12 mouse cellular contexts compared by ENCODE assay signal in genomic region chr16:30799699-30800483, GRCm38 (mm10).
A peak's percentile ranks its signal among the peaks of the same experiment; 100 is the strongest.
DNase-seq lines count a peak whose midpoint lies in the region; ATAC-seq and TF ChIP-seq lines count a peak whose summit lies in the region.
"Had no signal": no experiment of that assay in that cellular context is flagged by ENCODE, and none has a peak within 500 bp of the region (broad histone marks: within the 10 kb centered on the region; RNA-seq: fewer than 3 reads in every experiment).

No protein-coding gene starts in this region.

- TF ChIP-seq POLR2A in liver, adult 2 months (IDR thresholded peaks at IDR 0.05; ENCODE audit: extremely low read depth, insufficient read depth, low read length): no peak
- TF ChIP-seq POLR2A in embryonic fibroblast, embryonic 13.5 days (IDR thresholded peaks at IDR 0.05; ENCODE audit: low read depth, low read length): no peak

- no peak overlapping the region for H3K9ac ChIP-seq in liver, adult 2 months (ENCODE audit: low read depth, low read length)
- no peak overlapping the region for H3K9ac ChIP-seq in heart, postnatal 0 days (replicated peaks; ENCODE audit: low read depth, low read length)
- H3K9ac ChIP-seq in hindbrain, embryonic 12.5 days: no peak overlapping the region
- H3K9ac ChIP-seq: forebrain, postnatal 0 days had no signal

- 75% methylated on average over 12 of the region's 12 CpGs for WGBS in liver, adult 2 months
- WGBS in heart, postnatal 0 days: 21% methylated on average over 12 of the region's 12 CpGs
- 54% methylated on average over 12 of the region's 12 CpGs for WGBS in limb, embryonic 10.5 days
- 76% methylated on average over 12 of the region's 12 CpGs for WGBS in hindbrain, embryonic 12.5 days

- no peak overlapping the region; the same call in 1 of the 2 replicates for H3K4me2 ChIP-seq in heart, postnatal 0 days (ENCODE audit: low read depth, low read length)
- H3K4me2 ChIP-seq in hindbrain, embryonic 12.5 days (replicated peaks): no peak overlapping the region

- H3K36me3 ChIP-seq in liver, adult 2 months (ENCODE audit: control insufficient read depth, insufficient read depth, low read length): no peaks in the 10 kb centered on the region
- H3K36me3 ChIP-seq in heart, postnatal 0 days (replicated peaks; ENCODE audit: control insufficient read depth, insufficient read depth, low read length): no peaks in the 10 kb centered on the region
- no peaks in the 10 kb centered on the region for H3K36me3 ChIP-seq in limb, embryonic 10.5 days
- H3K36me3 ChIP-seq in hindbrain, embryonic 12.5 days: no peaks in the 10 kb centered on the region
- H3K36me3 ChIP-seq: hindbrain, embryonic 10.5 days had no signal

- H3K4me1 ChIP-seq in liver, adult 2 months (ENCODE audit: control insufficient read depth, insufficient read depth, low read length): peaks cover 10% of the 10 kb centered on the region
- peaks cover 15% of the 10 kb centered on the region for H3K4me1 ChIP-seq in embryonic fibroblast, embryonic 13.5 days (ENCODE audit: control insufficient read depth, insufficient read depth, low read length)
- peaks cover 30% of the 10 kb centered on the region for H3K4me1 ChIP-seq in heart, postnatal 0 days (ENCODE audit: control insufficient read depth, insufficient read depth)
- peaks cover 39% of the 10 kb centered on the region for H3K4me1 ChIP-seq in limb, embryonic 10.5 days
- no peaks in the 10 kb centered on the region for H3K4me1 ChIP-seq in hindbrain, embryonic 12.5 days
- H3K4me1 ChIP-seq: hindbrain, embryonic 10.5 days had no signal

- no peak overlapping the region for H3K4me3 ChIP-seq in liver, adult 2 months (ENCODE audit: insufficient read depth, low read depth, low read length)
- no peak overlapping the region for H3K4me3 ChIP-seq in embryonic fibroblast, embryonic 13.5 days (ENCODE audit: insufficient read depth, low read length)
- H3K4me3 ChIP-seq in heart, postnatal 0 days (ENCODE audit: low read depth, low read length): no peak overlapping the region
- H3K4me3 ChIP-seq in limb, embryonic 10.5 days: no peak overlapping the region
- H3K4me3 ChIP-seq in hindbrain, embryonic 12.5 days: no peak overlapping the region
- H3K4me3 ChIP-seq: hindbrain, embryonic 10.5 days had no signal

- no peaks in the 10 kb centered on the region for H3K79me2 ChIP-seq in liver, adult 2 months (ENCODE audit: control insufficient read depth, insufficient read depth, low read length)

- no peak for TF ChIP-seq EP300 in heart, postnatal 0 days (IDR thresholded peaks at IDR 0.05; ENCODE audit: low read depth)

- no peaks in the 10 kb centered on the region for H3K9me3 ChIP-seq in heart, postnatal 0 days (replicated peaks; ENCODE audit: control insufficient read depth, low read length)
- H3K9me3 ChIP-seq in limb, embryonic 10.5 days (replicated peaks): no peaks in the 10 kb centered on the region
- no peaks in the 10 kb centered on the region for H3K9me3 ChIP-seq in hindbrain, embryonic 12.5 days (replicated peaks)
- H3K9me3 ChIP-seq: hindbrain, embryonic 10.5 days had no signal

- DNase-seq in liver, adult 2 months (ENCODE audit: extremely low read depth, low read depth, low spot score): no peak
- no peak for DNase-seq in liver
- peak; percentile 75 for DNase-seq in heart, postnatal 0 days (ENCODE audit: low spot score)
- peak; percentile 29 for DNase-seq in limb, embryonic 10.5 days (ENCODE audit: low spot score)
- no peak for DNase-seq in cerebellum, adult 11 months
- DNase-seq in adrenal gland, adult 8-10 months: no peak
- DNase-seq: cerebellum, adult 9-11 months; forebrain, postnatal 0 days; thymus, postnatal 36 days had no signal

- 0 out of 2 replicates have a peak overlapping the region, but pooled peaks have one; percentile 8 for H3K27ac ChIP-seq in liver, adult 2 months (replicated peaks; ENCODE audit: insufficient read depth, low read depth, low read length)
- H3K27ac ChIP-seq in embryonic fibroblast, embryonic 13.5 days (ENCODE audit: insufficient read depth, low read length): peak overlapping the region; percentile 65
- peak overlapping the region; percentile 67 for H3K27ac ChIP-seq in heart, postnatal 0 days (ENCODE audit: low read depth)
- peak overlapping the region; percentile 64 for H3K27ac ChIP-seq in limb, embryonic 10.5 days
- H3K27ac ChIP-seq in hindbrain, embryonic 12.5 days: no peak overlapping the region
- H3K27ac ChIP-seq: hindbrain, embryonic 10.5 days had no signal

- H3K27me3 ChIP-seq in liver, adult 2 months (ENCODE audit: control insufficient read depth, insufficient read depth, low read length): no peaks in the 10 kb centered on the region
- no peaks in the 10 kb centered on the region for H3K27me3 ChIP-seq in heart, postnatal 0 days (ENCODE audit: control insufficient read depth, insufficient read depth, low read length)
- H3K27me3 ChIP-seq in limb, embryonic 10.5 days (ENCODE audit: low read depth, poor library complexity, severe bottlenecking): no peaks in the 10 kb centered on the region
- no peaks in the 10 kb centered on the region for H3K27me3 ChIP-seq in hindbrain, embryonic 12.5 days

- TF ChIP-seq CTCF in liver, adult 2 months (IDR thresholded peaks at IDR 0.05; ENCODE audit: low read depth, low read length): no peak
- no peak for TF ChIP-seq CTCF in embryonic fibroblast, embryonic 13.5 days (IDR thresholded peaks at IDR 0.05; ENCODE audit: borderline replicate concordance, insufficient read depth, low read length)
- TF ChIP-seq CTCF in heart, postnatal 0 days (IDR thresholded peaks at IDR 0.05; ENCODE audit: low read depth): no peak

- ATAC-seq in heart, postnatal 0 days (ENCODE audit: insufficient read depth, low read depth): peak; percentile 40; the same call in 1 of the 2 replicates
- no peak for ATAC-seq in hindbrain, embryonic 12.5 days (ENCODE audit: low FRiP score)
- ATAC-seq: forebrain, postnatal 0 days had no signal

Comparison
In these comparisons a context has a peak if more than half of its experiments do, and no peak if none do; other contexts are left out.
1. DNase-seq: peak in heart, postnatal 0 days (single experiment) and limb, embryonic 10.5 days (single experiment); none in liver, adult 2 months (single experiment), liver (single experiment), cerebellum, adult 11 months (single experiment) and adrenal gland, adult 8-10 months (single experiment).